Mouse (Mus musculus) frontal cortex, postnatal 36 days (tissue): Measurements from ENCODE around the gene Hspa4.

Experiments used
- DNase-seq, 2 experiments: peaks; one replicate each; pipeline ENCODE4 v3.0.0; 2022; ENCODE audit warnings: low spot score in 2 of 2

Gene Hspa4

GRCm38 (mm10) chr11:53252186-53253119 lies 47.8 kb downstream of the Hspa4 start:
- no peak for DNase-seq

GRCm38 (mm10) chr11:53250796-53251195 lies 49.5 kb downstream of the Hspa4 start:
- DNase-seq = no peak

- DNase-seq = no peak
Measured at GRCm38 (mm10) chr11:53249686-53250085, 50.6 kb downstream of the Hspa4 start.

GRCm38 (mm10) chr11:53245561-53245960 lies 54.7 kb downstream of the Hspa4 start:
- no peak for DNase-seq

- DNase-seq = peak in 1 of 2 experiments; percentile 30
Measured at GRCm38 (mm10) chr11:53243199-53243598, 57.1 kb downstream of the Hspa4 start.

- no peak for DNase-seq
Measured at GRCm38 (mm10) chr11:53233590-53233989, 66.7 kb downstream of the Hspa4 start.

- DNase-seq = peak in 1 of 2 experiments; percentile 23
Measured at GRCm38 (mm10) chr11:53231836-53232235, 68.4 kb downstream of the Hspa4 start.

- peak; percentile 61 to 79 for DNase-seq
Measured at GRCm38 (mm10) chr11:53229011-53229410, 71.2 kb downstream of the Hspa4 start.

- DNase-seq = no peak
Measured at GRCm38 (mm10) chr11:53210876-53211275, 89.4 kb downstream of the Hspa4 start.
